Mouse (Mus musculus): ENCODE measurements around the gene Gmpr. TPM values are rescaled to one million over a fixed set of nuclear protein-coding genes. Genes with fewer than 3 reads are reported as not detected.

Gmpr gene
- polyA plus RNA-seq (2015; fragmentation: Nextera tagmentation; extraction: Ambion mirVana), result 40.7 and 41.5 TPM in 2 replicates

- peak within 1 kb of the TSS; percentile 91 for H3K4me2 ChIP-seq (ENCODE audit: low read length)
- H3K4me1 ChIP-seq (ENCODE audit: control insufficient read depth, insufficient read depth, low read depth, low read length), result peaks cover 5% of the 10 kb centered on the region; the same call in 1 of the 2 replicates
- H3K27ac ChIP-seq (ENCODE audit: low read depth, low read length), result peak within 1 kb of the TSS; percentile 65
- no peaks in the 10 kb centered on the region for H3K36me3 ChIP-seq (ENCODE audit: control insufficient read depth, insufficient read depth, low read length)
- 1% methylated on average over 63 of the region's 63 CpGs for WGBS
- peak; percentile 87 for ATAC-seq
- peak within 1 kb of the TSS; percentile 67 for H3K4me3 ChIP-seq (ENCODE audit: low read length)
- no peaks in the 10 kb centered on the region for H3K27me3 ChIP-seq (replicated peaks; ENCODE audit: control insufficient read depth, insufficient read depth, low read length)
- H3K9me3 ChIP-seq (ENCODE audit: control insufficient read depth, low read length), result no peaks in the 10 kb centered on the region
- H3K9ac ChIP-seq (ENCODE audit: low read depth, low read length), result peak within 1 kb of the TSS; percentile 74
Measured at GRCm38 (mm10) chr13:45507274-45508229, at the start of gene Gmpr. TSS of gene Gmpr (plus strand) at chr13:45507444.

DNA sequence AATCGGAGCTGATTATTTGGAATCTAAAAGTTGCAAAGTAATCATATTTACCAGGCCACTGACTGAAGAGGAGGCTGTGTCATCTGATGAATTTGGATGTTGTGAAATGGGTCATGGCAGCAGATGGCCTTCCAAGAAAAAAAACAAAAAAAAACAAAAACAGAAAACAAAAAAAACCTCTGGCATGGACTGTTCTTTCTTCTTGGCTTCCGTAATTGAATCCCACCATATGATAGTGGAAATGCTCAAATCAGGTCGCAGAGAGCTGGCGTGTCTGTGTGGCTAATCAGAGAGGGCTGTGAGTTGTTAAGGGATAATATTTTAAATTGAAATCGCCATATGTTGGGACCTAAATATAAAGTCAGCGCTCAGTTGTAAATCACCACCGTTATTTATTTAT is 49.8 kb upstream of the Gmpr start:
- no peaks in the 10 kb centered on the region for H3K9me3 ChIP-seq (ENCODE audit: control insufficient read depth, low read length)
- no peaks in the 10 kb centered on the region for H3K36me3 ChIP-seq (ENCODE audit: control insufficient read depth, insufficient read depth, low read length)
- no peak overlapping the region for H3K9ac ChIP-seq (ENCODE audit: low read depth, low read length)
- ATAC-seq, result no peak
- no peak overlapping the region for H3K4me3 ChIP-seq (ENCODE audit: low read length)
- WGBS, result 58% methylated on average over 7 of the region's 7 CpGs
- H3K27me3 ChIP-seq (replicated peaks; ENCODE audit: control insufficient read depth, insufficient read depth, low read length), result no peaks in the 10 kb centered on the region
- H3K27ac ChIP-seq (ENCODE audit: low read depth, low read length), result no peak overlapping the region
- no peak overlapping the region for H3K4me2 ChIP-seq (ENCODE audit: low read length)
- peaks cover 6% of the 10 kb centered on the region for H3K4me1 ChIP-seq (ENCODE audit: control insufficient read depth, insufficient read depth, low read depth, low read length)

DNA sequence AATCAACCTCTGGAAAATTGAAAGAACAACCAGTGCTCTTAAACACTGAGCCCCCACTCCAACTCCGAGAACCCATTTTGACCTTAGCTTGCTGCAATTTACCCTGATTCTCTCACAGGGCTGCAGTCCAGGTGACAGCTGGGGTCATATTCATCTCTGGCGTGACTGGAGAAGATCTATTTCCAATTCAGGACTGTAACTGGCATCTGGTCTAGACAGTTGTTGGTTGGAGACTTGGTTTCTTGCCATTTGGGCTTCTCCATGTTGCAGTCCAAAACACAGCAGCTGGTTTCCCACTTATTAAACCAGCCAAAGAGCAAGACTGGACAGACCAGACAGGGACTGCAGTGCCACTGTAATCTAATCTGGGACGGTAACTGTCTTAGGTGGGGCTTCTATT is 47.1 kb upstream of the Gmpr start:
- H3K4me2 ChIP-seq (ENCODE audit: low read length), result no peak overlapping the region
- no peak overlapping the region for H3K9ac ChIP-seq (ENCODE audit: low read depth, low read length)
- H3K4me1 ChIP-seq (ENCODE audit: control insufficient read depth, insufficient read depth, low read depth, low read length), result peaks cover 1% of the 10 kb centered on the region
- no peaks in the 10 kb centered on the region for H3K27me3 ChIP-seq (replicated peaks; ENCODE audit: control insufficient read depth, insufficient read depth, low read length)
- no peak overlapping the region for H3K27ac ChIP-seq (ENCODE audit: low read depth, low read length)
- WGBS, result 83% methylated on average over 3 of the region's 3 CpGs
- no peaks in the 10 kb centered on the region for H3K36me3 ChIP-seq (ENCODE audit: control insufficient read depth, insufficient read depth, low read length)
- H3K4me3 ChIP-seq (ENCODE audit: low read length), result no peak overlapping the region
- no peaks in the 10 kb centered on the region for H3K9me3 ChIP-seq (ENCODE audit: control insufficient read depth, low read length)
- no peak for ATAC-seq

- H3K4me3 ChIP-seq (ENCODE audit: low read length), result no peak overlapping the region
- peak; percentile 69; the same call in 1 of the 2 replicates for ATAC-seq
- WGBS, result 67% methylated on average over 14 of the region's 14 CpGs
Measured at GRCm38 (mm10) chr13:45461370-45461958, 45.8 kb upstream of the Gmpr start.

GRCm38 (mm10) chr13:45465616-45466015 is 41.6 kb upstream of the Gmpr start:
- 0 out of 2 replicates have a peak overlapping the region, but pooled peaks have one; percentile 40 for H3K27ac ChIP-seq (ENCODE audit: low read depth, low read length)

More at GRCm38 (mm10) chr13:45461370-45461958, 45.8 kb upstream of the Gmpr start:
- Histone ChIP-seq H3K27ac (ENCODE audit: low read depth, low read length) (no peak overlapping the region), H3K36me3 (ENCODE audit: control insufficient read depth, insufficient read depth, low read length) (no peaks in the 10 kb centered on the region), H3K9ac (ENCODE audit: low read depth, low read length) (no peak overlapping the region), H3K9me3 (ENCODE audit: control insufficient read depth, low read length) (no peaks in the 10 kb centered on the region), H3K4me2 (ENCODE audit: low read length) (no peak overlapping the region), H3K4me1 (ENCODE audit: control insufficient read depth, insufficient read depth, low read depth, low read length) (no peaks in the 10 kb centered on the region), H3K27me3 (replicated peaks; ENCODE audit: control insufficient read depth, insufficient read depth, low read length) (no peaks in the 10 kb centered on the region)

GRCm38 (mm10) chr13:45466031-45466519 is 41.2 kb upstream of the Gmpr start:
- Histone ChIP-seq H3K36me3 (ENCODE audit: control insufficient read depth, insufficient read depth, low read length) (no peaks in the 10 kb centered on the region), H3K4me1 (ENCODE audit: control insufficient read depth, insufficient read depth, low read depth, low read length) (peaks cover 9% of the 10 kb centered on the region), H3K9me3 (ENCODE audit: control insufficient read depth, low read length) (no peaks in the 10 kb centered on the region), H3K27ac (ENCODE audit: low read depth, low read length) (0 out of 2 replicates have a peak overlapping the region, but pooled peaks have one; percentile 40), H3K27me3 (replicated peaks; ENCODE audit: control insufficient read depth, insufficient read depth, low read length) (no peaks in the 10 kb centered on the region; the same call in 1 of the 2 replicates), H3K9ac (ENCODE audit: low read depth, low read length) (no peak overlapping the region), H3K4me3 (ENCODE audit: low read length) (no peak overlapping the region), H3K4me2 (ENCODE audit: low read length) (peak overlapping the region; percentile 18; the same call in 1 of the 2 replicates)
- 40% methylated on average over 10 of the region's 10 CpGs for WGBS
- peak; percentile 79 for ATAC-seq

More at GRCm38 (mm10) chr13:45465616-45466015, 41.6 kb upstream of the Gmpr start:
- peak; percentile 48; the same call in 1 of the 2 replicates for ATAC-seq
- WGBS, result 53% methylated on average over 10 of the region's 10 CpGs
- no peak overlapping the region for H3K9ac ChIP-seq (ENCODE audit: low read depth, low read length)
- H3K9me3 ChIP-seq (ENCODE audit: control insufficient read depth, low read length), result no peaks in the 10 kb centered on the region
- no peaks in the 10 kb centered on the region for H3K36me3 ChIP-seq (ENCODE audit: control insufficient read depth, insufficient read depth, low read length)
- peaks cover 9% of the 10 kb centered on the region for H3K4me1 ChIP-seq (ENCODE audit: control insufficient read depth, insufficient read depth, low read depth, low read length)
- peak overlapping the region; percentile 18; the same call in 1 of the 2 replicates for H3K4me2 ChIP-seq (ENCODE audit: low read length)
- no peaks in the 10 kb centered on the region; the same call in 1 of the 2 replicates for H3K27me3 ChIP-seq (replicated peaks; ENCODE audit: control insufficient read depth, insufficient read depth, low read length)
- no peak overlapping the region for H3K4me3 ChIP-seq (ENCODE audit: low read length)

- Histone ChIP-seq H3K27ac (ENCODE audit: low read depth, low read length) (no peak overlapping the region), H3K4me3 (ENCODE audit: low read length) (no peak overlapping the region), H3K36me3 (ENCODE audit: control insufficient read depth, insufficient read depth, low read length) (no peaks in the 10 kb centered on the region), H3K9me3 (ENCODE audit: control insufficient read depth, low read length) (no peaks in the 10 kb centered on the region), H3K9ac (ENCODE audit: low read depth, low read length) (no peak overlapping the region), H3K4me1 (ENCODE audit: control insufficient read depth, insufficient read depth, low read depth, low read length) (peaks cover 9% of the 10 kb centered on the region), H3K27me3 (replicated peaks; ENCODE audit: control insufficient read depth, insufficient read depth, low read length) (no peaks in the 10 kb centered on the region; the same call in 1 of the 2 replicates), H3K4me2 (ENCODE audit: low read length) (no peak overlapping the region)
- WGBS, result 76% methylated on average over 5 of the region's 5 CpGs
- ATAC-seq, result no peak
Measured at GRCm38 (mm10) chr13:45468751-45469150, 38.5 kb upstream of the Gmpr start.

DNA sequence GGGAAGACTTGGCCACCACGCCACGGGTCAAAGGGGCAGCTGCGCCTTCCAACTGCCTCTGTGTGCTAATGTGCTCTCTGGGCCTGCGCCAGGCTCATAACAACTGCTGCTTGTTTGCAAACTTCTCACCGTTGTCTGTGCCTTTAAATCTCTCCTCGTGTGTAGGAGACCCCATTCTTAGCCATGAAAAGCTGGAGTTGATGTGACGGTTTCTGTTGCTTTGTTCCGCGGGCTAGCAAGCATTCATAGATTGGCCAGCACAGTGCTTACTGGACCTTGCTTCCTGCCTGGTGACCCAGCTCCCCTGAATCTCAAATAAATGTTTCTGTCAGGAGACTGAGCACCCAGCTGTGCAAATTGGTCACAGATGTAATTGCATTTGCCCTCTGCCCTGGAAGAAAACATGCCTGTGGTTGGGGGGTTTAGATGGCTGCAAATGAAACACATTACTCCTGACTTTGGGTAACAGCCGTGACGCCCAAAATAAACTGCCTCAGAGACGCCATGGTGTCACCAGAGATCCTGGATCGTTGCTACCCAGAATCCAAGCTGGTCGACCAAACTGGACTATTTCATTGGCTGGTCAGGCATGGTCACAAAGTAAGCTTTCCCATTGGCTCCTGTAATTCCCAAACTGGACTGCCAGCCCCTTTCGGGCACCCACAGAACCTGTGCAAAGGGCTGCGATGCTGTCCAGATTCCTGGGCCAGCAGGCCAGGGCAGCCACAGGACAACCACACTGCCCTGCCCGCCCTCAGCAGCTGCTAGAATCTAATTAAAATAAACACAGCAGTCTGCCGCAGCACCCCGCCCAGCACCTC is 37.6 kb upstream of the Gmpr start:
- H3K4me3 ChIP-seq (ENCODE audit: low read length), result no peak overlapping the region
- no peaks in the 10 kb centered on the region for H3K36me3 ChIP-seq (ENCODE audit: control insufficient read depth, insufficient read depth, low read length)
- 13% methylated on average over 19 of the region's 19 CpGs for WGBS
- peak overlapping the region; percentile 48 for H3K9ac ChIP-seq (ENCODE audit: low read depth, low read length)
- no peaks in the 10 kb centered on the region for H3K9me3 ChIP-seq (ENCODE audit: control insufficient read depth, low read length)
- peak overlapping the region; percentile 40 for H3K4me2 ChIP-seq (ENCODE audit: low read length)
- peak overlapping the region; percentile 39; the same call in 1 of the 2 replicates for H3K27ac ChIP-seq (ENCODE audit: low read depth, low read length)
- peaks cover 9% of the 10 kb centered on the region for H3K4me1 ChIP-seq (ENCODE audit: control insufficient read depth, insufficient read depth, low read depth, low read length)
- ATAC-seq, result peak; percentile 77
- peaks cover 3% of the 10 kb centered on the region for H3K27me3 ChIP-seq (replicated peaks; ENCODE audit: control insufficient read depth, insufficient read depth, low read length)
